Mouse (Mus musculus) forebrain, embryonic 15.5 days (tissue): Measurements from ENCODE around the gene 4933428G20Rik. TPM values are rescaled to one million over a fixed set of nuclear protein-coding genes. Genes with fewer than 3 reads are reported as not detected.
A peak's percentile ranks its signal among the peaks of the same experiment; 100 is the strongest.

ENCODE experiments used
- ATAC-seq: fragments of 200-750 bp; cut with Nextera tagmentation; replicated peaks from 2 replicates; pipeline ENCODE4 v1.8.0; 2017; ENCODE audit warnings: mild to moderate bottlenecking, moderate TSS enrichment, moderate library complexity
- H3K27ac ChIP-seq: fragments of 300-500 bp; sonication (generic); replicated peaks from 2 replicates; pipeline ENCODE4 v1.5.1; 2015; ENCODE audit warnings: mild to moderate bottlenecking, inconsistent platforms
- H3K27me3 ChIP-seq: fragments of 300-500 bp; sonication (generic); 2 replicates; pipeline ENCODE4 v1.6.1; 2015; ENCODE audit warnings: inconsistent platforms
- H3K36me3 ChIP-seq: fragments of 300-500 bp; sonication (generic); 2 replicates; pipeline ENCODE4 v1.6.1; 2015; ENCODE audit warnings: mild to moderate bottlenecking, inconsistent platforms
- H3K4me1 ChIP-seq: fragments of 300-500 bp; sonication (generic); 2 replicates; pipeline ENCODE4 v1.6.1; 2015; ENCODE audit warnings: inconsistent platforms
- H3K4me2 ChIP-seq: fragments of 300-500 bp; sonication (generic); replicated peaks from 2 replicates; pipeline ENCODE4 v1.6.1; 2015; ENCODE audit warnings: mild to moderate bottlenecking, inconsistent platforms
- H3K4me3 ChIP-seq: fragments of 300-500 bp; sonication (generic); 2 replicates; pipeline ENCODE4 v1.5.1; 2015; ENCODE audit warnings: mild to moderate bottlenecking, inconsistent platforms
- H3K9ac ChIP-seq: fragments of 300-500 bp; sonication (generic); replicated peaks from 2 replicates; pipeline ENCODE4 v1.6.1; 2015; ENCODE audit warnings: mild to moderate bottlenecking, inconsistent platforms
- H3K9me3 ChIP-seq: fragments of 300-500 bp; sonication (generic); 2 replicates; pipeline ENCODE4 v1.6.1; 2016; ENCODE audit warnings: inconsistent platforms
- WGBS: fragments of 180-500 bp; shearing (Covaris S2); methylation state at CpG from one replicate; pipeline ENCODE4 v1.1.7; 2015; ENCODE audit warnings: mixed read lengths; 5-methylcytosine and 5-hydroxymethylcytosine counted together
- polyA plus RNA-seq: library from polyadenylated mRNA; unstranded; fragments of >200 nt; fragmentation: Nextera tagmentation; extraction: Ambion mirVana; gene quantifications from 2 replicates; pipeline ENCODE4 v1.2.1, GENCODE M21; 2015

The 4933428G20Rik gene
- 1.0 and 1.1 TPM in 2 replicates for polyA plus RNA-seq

GRCm38 (mm10) chr11:97499865-97500719 is at the start of gene 4933428G20Rik:
Gene 4933428G20Rik, minus strand, starts transcription at chr11:97500340.
- H3K4me2 ChIP-seq, result peak within 1 kb of the TSS; percentile 52
- H3K9me3 ChIP-seq, result no peaks in the 10 kb centered on the region
- ATAC-seq, result 0 out of 2 replicates have a peak, but pooled peaks have one; percentile 15
- peak within 1 kb of the TSS; percentile 31 for H3K4me3 ChIP-seq
- peak within 1 kb of the TSS; percentile 20 for H3K9ac ChIP-seq
- H3K27ac ChIP-seq, result no peak within 1 kb of the TSS
- WGBS, result 5% methylated on average over 71 of the region's 88 CpGs
- H3K4me1 ChIP-seq, result peaks cover 14% of the 10 kb centered on the region
- H3K27me3 ChIP-seq, result peaks cover 42% of the 10 kb centered on the region
- no peaks in the 10 kb centered on the region for H3K36me3 ChIP-seq

- no peak for ATAC-seq
- no peaks in the 10 kb centered on the region for H3K27me3 ChIP-seq
These were observed 48.6 kb upstream of the 4933428G20Rik start for GRCm38 (mm10) chr11:97548757-97549156.

GRCm38 (mm10) chr11:97547957-97548706 is 48.0 kb upstream of the 4933428G20Rik start:
- Histone ChIP-seq H3K9ac (no peak overlapping the region), H3K4me3 (no peak overlapping the region), H3K27me3 (no peaks in the 10 kb centered on the region), H3K4me1 (peaks cover 53% of the 10 kb centered on the region), H3K27ac (no peak overlapping the region), H3K9me3 (no peaks in the 10 kb centered on the region), H3K36me3 (peaks cover 7% of the 10 kb centered on the region; the same call in 1 of the 2 replicates), H3K4me2 (no peak overlapping the region)
- ATAC-seq, result no peak
- WGBS, result 70% methylated on average over 12 of the region's 12 CpGs

More at GRCm38 (mm10) chr11:97548757-97549156, 48.6 kb upstream of the 4933428G20Rik start:
- no peak overlapping the region for H3K4me3 ChIP-seq
- H3K9me3 ChIP-seq, result no peaks in the 10 kb centered on the region
- no peak overlapping the region for H3K4me2 ChIP-seq
- peaks cover 7% of the 10 kb centered on the region; the same call in 1 of the 2 replicates for H3K36me3 ChIP-seq
- WGBS, result 56% methylated on average over 8 of the region's 8 CpGs
- H3K27ac ChIP-seq, result no peak overlapping the region
- H3K4me1 ChIP-seq, result peaks cover 51% of the 10 kb centered on the region
- H3K9ac ChIP-seq, result no peak overlapping the region

- Histone ChIP-seq H3K9me3 (no peaks in the 10 kb centered on the region), H3K4me1 (peaks cover 53% of the 10 kb centered on the region), H3K4me3 (peak overlapping the region; percentile 51), H3K4me2 (peak overlapping the region; percentile 97), H3K27ac (no peak overlapping the region), H3K27me3 (no peaks in the 10 kb centered on the region), H3K9ac (peak overlapping the region; percentile 53), H3K36me3 (peaks cover 7% of the 10 kb centered on the region; the same call in 1 of the 2 replicates)
- ATAC-seq, result peak; percentile 41; the same call in 1 of the 2 replicates
- WGBS, result 2% methylated on average over 47 of the region's 73 CpGs
These were observed 46.8 kb upstream of the 4933428G20Rik start for GRCm38 (mm10) chr11:97546804-97547411.

- no peak overlapping the region for H3K27ac ChIP-seq
- H3K9me3 ChIP-seq, result no peaks in the 10 kb centered on the region
- H3K9ac ChIP-seq, result peak overlapping the region; percentile 53
- H3K4me3 ChIP-seq, result peak overlapping the region; percentile 51
- H3K4me1 ChIP-seq, result peaks cover 52% of the 10 kb centered on the region
- H3K27me3 ChIP-seq, result no peaks in the 10 kb centered on the region
- H3K36me3 ChIP-seq, result 0 out of 2 replicates have a peak, but pooled peaks cover 3% of the 10 kb centered on the region
- H3K4me2 ChIP-seq, result peak overlapping the region; percentile 97
- ATAC-seq, result no peak
- 10% methylated on average over 26 of the region's 26 CpGs for WGBS
These were observed 45.8 kb upstream of the 4933428G20Rik start for GRCm38 (mm10) chr11:97545808-97546560.

GRCm38 (mm10) chr11:97543883-97544282 is 43.7 kb upstream of the 4933428G20Rik start:
- H3K9ac ChIP-seq, result no peak overlapping the region
- no peaks in the 10 kb centered on the region for H3K36me3 ChIP-seq
- H3K4me2 ChIP-seq, result no peak overlapping the region
- H3K27ac ChIP-seq, result peak overlapping the region; percentile 50; the same call in 1 of the 2 replicates
- no peak overlapping the region for H3K4me3 ChIP-seq
- WGBS, result 80% methylated on average over 9 of the region's 9 CpGs
- H3K9me3 ChIP-seq, result no peaks in the 10 kb centered on the region
- H3K4me1 ChIP-seq, result peaks cover 69% of the 10 kb centered on the region
- H3K27me3 ChIP-seq, result no peaks in the 10 kb centered on the region
- ATAC-seq, result no peak

- peaks cover 69% of the 10 kb centered on the region for H3K4me1 ChIP-seq
- H3K27me3 ChIP-seq, result no peaks in the 10 kb centered on the region
- peak; percentile 44 for ATAC-seq
These were observed 43.1 kb upstream of the 4933428G20Rik start for GRCm38 (mm10) chr11:97543181-97543733.

GRCm38 (mm10) chr11:97542171-97543150 is 42.3 kb upstream of the 4933428G20Rik start:
- WGBS, result 82% methylated on average over 22 of the region's 22 CpGs
- Histone ChIP-seq H3K4me3 (no peak overlapping the region), H3K4me1 (peaks cover 71% of the 10 kb centered on the region), H3K36me3 (no peaks in the 10 kb centered on the region), H3K4me2 (no peak overlapping the region), H3K9me3 (no peaks in the 10 kb centered on the region), H3K27ac (peak overlapping the region; percentile 50; the same call in 1 of the 2 replicates), H3K9ac (no peak overlapping the region), H3K27me3 (peaks cover 5% of the 10 kb centered on the region; the same call in 1 of the 2 replicates)
- ATAC-seq, result no peak

More at GRCm38 (mm10) chr11:97543181-97543733, 43.1 kb upstream of the 4933428G20Rik start:
- Histone ChIP-seq H3K4me3 (no peak overlapping the region), H3K27ac (peak overlapping the region; percentile 50), H3K4me2 (peak overlapping the region; percentile 4; the same call in 1 of the 2 replicates), H3K36me3 (no peaks in the 10 kb centered on the region), H3K9ac (no peak overlapping the region), H3K9me3 (no peaks in the 10 kb centered on the region)
- WGBS, result 43% methylated on average over 12 of the region's 12 CpGs

- ATAC-seq, result peak; percentile 12
- Histone ChIP-seq H3K4me2 (no peak overlapping the region), H3K4me3 (no peak overlapping the region), H3K27me3 (peaks cover 13% of the 10 kb centered on the region), H3K9ac (no peak overlapping the region), H3K27ac (peak overlapping the region; percentile 44), H3K4me1 (peaks cover 70% of the 10 kb centered on the region), H3K36me3 (no peaks in the 10 kb centered on the region), H3K9me3 (no peaks in the 10 kb centered on the region)
- 15% methylated on average over 3 of the region's 3 CpGs for WGBS
These were observed 40.5 kb upstream of the 4933428G20Rik start for GRCm38 (mm10) chr11:97540604-97541003.

- Histone ChIP-seq H3K27ac (peak overlapping the region; percentile 44; the same call in 1 of the 2 replicates), H3K4me3 (no peak overlapping the region), H3K4me1 (peaks cover 74% of the 10 kb centered on the region), H3K9me3 (no peaks in the 10 kb centered on the region), H3K9ac (no peak overlapping the region), H3K36me3 (no peaks in the 10 kb centered on the region), H3K4me2 (no peak overlapping the region), H3K27me3 (peaks cover 17% of the 10 kb centered on the region)
- ATAC-seq, result no peak
- WGBS, result 46% methylated on average over 3 of the region's 3 CpGs
These were observed 40.0 kb upstream of the 4933428G20Rik start for GRCm38 (mm10) chr11:97540136-97540535.
